Mouse (Mus musculus): Measurements from ENCODE around the gene F930015N05Rik.

GRCm38 (mm10) chr11:64442119-64442518 lies 5.7 kb upstream of the F930015N05Rik start:
- TF ChIP-seq CTCF (IDR thresholded peaks at IDR 0.05; ENCODE audit: low read depth, low read length) (0 out of 2 replicates have a peak, but pooled peaks have one; percentile 11), POLR2A (IDR thresholded peaks at IDR 0.05; ENCODE audit: extremely low read depth, insufficient read depth, low read length) (no peak)

Data from liver, adult 2 months (tissue).